Mouse (Mus musculus) ES-E14 (cell line): ENCODE measurements at regions not wholly inside any gene's neighbourhood (a gene's known extent, or its start where the extent isn't known, plus 50 kb on each side); places are given as distances from the start of the nearest gene placed in this dataset.

ENCODE experiments used
- DNase-seq: peaks from one replicate; pipeline ENCODE4 v3.0.0-alpha.2; 2013; ENCODE audit warnings: low read depth, low spot score
- H3K27ac ChIP-seq: 2 replicates; pipeline ENCODE4 v1.5.1; 2012; ENCODE audit warnings: low read depth, mild to moderate bottlenecking, low read length, moderate library complexity, mixed read lengths; ENCODE audit not compliant: poor library complexity, insufficient read depth, severe bottlenecking
- H3K36me3 ChIP-seq: 2 replicates; pipeline ENCODE4 v1.6.1; 2012; ENCODE audit warnings: mild to moderate bottlenecking, low read length, moderate library complexity, mixed read lengths; ENCODE audit not compliant: control insufficient read depth, poor library complexity, insufficient read depth, severe bottlenecking
- H3K4me1 ChIP-seq, 2 experiments: fragments of 150-350 bp in 1 of 2; sonication (generic) in 1 of 2; 2 replicates each; pipeline ENCODE4 v1.6.1; 2012; ENCODE audit warnings: low read length in 2 of 2, mild to moderate bottlenecking in 1 of 2, mixed read lengths in 1 of 2; ENCODE audit not compliant: control insufficient read depth in 2 of 2, insufficient read depth in 2 of 2, poor library complexity in 1 of 2
- H3K4me3 ChIP-seq, 2 experiments: fragments of 150-350 bp in 1 of 2; sonication (generic) in 1 of 2; 2 replicates each; pipeline ENCODE4 v1.5.1; 2012; ENCODE audit warnings: low read length in 2 of 2, low read depth in 1 of 2, mild to moderate bottlenecking in 1 of 2, mixed read lengths in 1 of 2; ENCODE audit not compliant: insufficient read depth in 1 of 2, poor library complexity in 1 of 2, severe bottlenecking in 1 of 2
- H3K9ac ChIP-seq: 2 replicates; pipeline ENCODE4 v1.6.1; 2012; ENCODE audit warnings: low read depth, mild to moderate bottlenecking, low read length, mixed read lengths; ENCODE audit not compliant: poor library complexity, insufficient read depth, severe bottlenecking
- H3K9me3 ChIP-seq: fragments of 150-350 bp; sonication (generic); 2 replicates; pipeline ENCODE4 v1.6.1; 2012; ENCODE audit warnings: low read depth, mild to moderate bottlenecking, low read length; ENCODE audit not compliant: control insufficient read depth, insufficient read depth
- CHD2 ChIP-seq: IDR thresholded peaks from 2 replicates; pipeline ENCODE4 v1.6.1; 2014; ENCODE audit warnings: mild to moderate bottlenecking, low read depth, low read length, inconsistent platforms
- HCFC1 ChIP-seq: IDR thresholded peaks from 2 replicates; pipeline ENCODE4 v1.6.1; 2012; ENCODE audit warnings: low read length, inconsistent platforms, borderline replicate concordance; ENCODE audit not compliant: insufficient read depth
- MAFK ChIP-seq: IDR thresholded peaks from 2 replicates; pipeline ENCODE4 v1.6.1; 2014; ENCODE audit warnings: mild to moderate bottlenecking, low read depth, low read length, inconsistent platforms; ENCODE audit not compliant: insufficient read depth
- ZC3H11A ChIP-seq: IDR thresholded peaks from 2 replicates; pipeline ENCODE4 v1.6.1; 2012; ENCODE audit warnings: low read depth, mild to moderate bottlenecking, inconsistent platforms, low read length, borderline replicate concordance
- ZNF384 ChIP-seq: IDR thresholded peaks from 2 replicates; pipeline ENCODE4 v1.6.1; 2012; ENCODE audit warnings: low read depth, low read length, inconsistent platforms
- in situ Hi-C, 2 experiments: fragments of 600-800 bp; cut with MboI; formaldehyde crosslinking; loops; one replicate each; pipeline ENCODE4 v1.15.1; 2025; ENCODE audit warnings: low sequenced_read_pairs in 2 of 2, inconsistent platforms in 1 of 2; ENCODE audit not compliant: unreplicated experiment in 2 of 2

GRCm38 (mm10) chr2:115090430-115091175, 435.8 kb upstream of the Dph6 start:
- in situ Hi-C loops, result no loop called here
- DNase-seq, result no peak
- Histone ChIP-seq H3K9me3 (no peaks in the 10 kb centered on the region), H3K4me1 (no peaks in the 10 kb centered on the region), H3K36me3 (no peaks in the 10 kb centered on the region), H3K4me3 (no peak overlapping the region), H3K27ac (no peak overlapping the region), H3K9ac (no peak overlapping the region)
- TF ChIP-seq ZNF384, result no peak
- no peak for TF ChIP-seq HCFC1
- no peak for TF ChIP-seq MAFK
- no peak for TF ChIP-seq ZC3H11A
- no peak for TF ChIP-seq CHD2

- Histone ChIP-seq H3K4me3 (no peak overlapping the region), H3K27ac (no peak overlapping the region), H3K9me3 (no peaks in the 10 kb centered on the region), H3K4me1 (no peaks in the 10 kb centered on the region), H3K36me3 (no peaks in the 10 kb centered on the region), H3K9ac (no peak overlapping the region)
- in situ Hi-C loops, result no loop called here
- no peak for DNase-seq
- TF ChIP-seq CHD2 (no peak), ZNF384 (no peak), MAFK (no peak), HCFC1 (no peak), ZC3H11A (no peak)
Measured at GRCm38 (mm10) chr2:115095351-115095750, 440.6 kb upstream of the Dph6 start.

GRCm38 (mm10) chr2:115101501-115101900, 446.7 kb upstream of the Dph6 start:
- no peak for TF ChIP-seq MAFK
- Histone ChIP-seq H3K4me3 (no peak overlapping the region), H3K9ac (no peak overlapping the region), H3K36me3 (no peaks in the 10 kb centered on the region), H3K27ac (no peak overlapping the region), H3K4me1 (no peaks in the 10 kb centered on the region), H3K9me3 (no peaks in the 10 kb centered on the region)
- DNase-seq, result no peak
- in situ Hi-C loops, result loop anchor here in 1 of 2 experiments (25.0 kb wide), 1 partner anchor 986 kb away; no protein-coding TSS in a partner anchor

- DNase-seq, result no peak
- Histone ChIP-seq H3K9ac (no peak overlapping the region), H3K9me3 (no peaks in the 10 kb centered on the region), H3K4me3 (no peak overlapping the region), H3K27ac (no peak overlapping the region), H3K36me3 (no peaks in the 10 kb centered on the region), H3K4me1 (no peaks in the 10 kb centered on the region)
- no peak for TF ChIP-seq CHD2
- in situ Hi-C loops, result loop anchor here in 1 of 2 experiments (25.0 kb wide), 1 partner anchor 968 kb away; no protein-coding TSS in a partner anchor
Measured at GRCm38 (mm10) chr2:115119429-115120205, 461.9 kb upstream of the BC052040 start.

- H3K27ac ChIP-seq, result no peak overlapping the region
- no peaks in the 10 kb centered on the region for H3K9me3 ChIP-seq
- in situ Hi-C loops, result loop anchor here in 1 of 2 experiments (25.0 kb wide), 1 partner anchor 967 kb away; no protein-coding TSS in a partner anchor
- no peaks in the 10 kb centered on the region for H3K4me1 ChIP-seq
- DNase-seq, result no peak
- TF ChIP-seq MAFK, result no peak
- TF ChIP-seq ZNF384, result no peak
- no peak for TF ChIP-seq CHD2
- TF ChIP-seq ZC3H11A, result no peak
- no peak for TF ChIP-seq HCFC1
- no peaks in the 10 kb centered on the region for H3K36me3 ChIP-seq
- no peak overlapping the region for H3K4me3 ChIP-seq
- H3K9ac ChIP-seq, result no peak overlapping the region
Measured at GRCm38 (mm10) chr2:115120206-115120503, 461.4 kb upstream of the BC052040 start.
